Mouse (Mus musculus) neural tube, postnatal 0 days (tissue): Measurements from ENCODE around the gene Cpox. TPM values are rescaled to one million over a fixed set of nuclear protein-coding genes. Genes with fewer than 3 reads are reported as not detected.

ENCODE experiments used
- microRNA-seq: library from miRNA; unstranded; fragments of <30 nt; microRNA quantifications from one replicate; pipeline ENCODE4, GENCODE M21; 2016
- polyA plus RNA-seq: library from polyadenylated mRNA; unstranded; fragments of >200 nt; fragmentation: Nextera tagmentation; extraction: Ambion mirVana; gene quantifications from 2 replicates; pipeline ENCODE4 v1.2.1, GENCODE M21; 2015

Gene Cpox
- polyA plus RNA-seq: 19.6 and 22.6 TPM in 2 replicates

GRCm38 (mm10) chr16:58669917-58670630 is at the start of gene Cpox:
Cpox (plus strand) TSS chr16:58670292.

GRCm38 (mm10) chr16:58638689-58639175 is 31.4 kb upstream of the Cpox start, which contains the start of gene E330017A01Rik:
E330017A01Rik (minus strand) TSS chr16:58638739.

GRCm38 (mm10) chr16:58718666-58719120 is 48.6 kb downstream of the Cpox start, which contains the start of gene Gpr15:
Gpr15 (minus strand) TSS chr16:58719070.

GRCm38 (mm10) chr16:58727477-58728131 is 57.5 kb downstream of the Cpox start, which contains the start of gene Cldnd1:
Cldnd1 (plus strand) TSS chr16:58727910.

GRCm38 (mm10) chr16:58763076-58763475 is 93.0 kb downstream of the Cpox start, which contains the start of gene Olfr172:
Olfr172 (minus strand) TSS chr16:58763176.

Small RNAs within 50 kb of the gene (microRNA-seq; reads per million reads assigned to microRNA genes)
- not detected for gene Gm27564

Other genes starting within 250 kb of the Cpox start
- gene St3gal6, start 146.0 kb upstream of the Cpox start, polyA plus RNA-seq: 18.2 and 23.5 TPM in 2 replicates
- not detected in 2 replicates for gene Gm813, start 53.3 kb upstream of the Cpox start, polyA plus RNA-seq
- not detected in 2 replicates for gene E330017A01Rik, start 31.6 kb upstream of the Cpox start, polyA plus RNA-seq
- not detected in 2 replicates for gene Gpr15, start 48.8 kb downstream of the Cpox start, polyA plus RNA-seq
- gene Cldnd1, start 57.6 kb downstream of the Cpox start, polyA plus RNA-seq: 167 and 171 TPM in 2 replicates
- not detected in 2 replicates for gene Olfr172, start 92.9 kb downstream of the Cpox start, polyA plus RNA-seq
- not detected in 2 replicates for gene Olfr173, start 130.0 kb downstream of the Cpox start, polyA plus RNA-seq
- gene Olfr175-ps1, start 156.5 kb downstream of the Cpox start, polyA plus RNA-seq: not detected in 2 replicates
- not detected in 2 replicates for gene Olfr177, start 204.5 kb downstream of the Cpox start, polyA plus RNA-seq
- gene Olfr178, start 221.8 kb downstream of the Cpox start, polyA plus RNA-seq: not detected in 2 replicates